Mouse (Mus musculus): Measurements from ENCODE around the gene Haus5.

DNA sequence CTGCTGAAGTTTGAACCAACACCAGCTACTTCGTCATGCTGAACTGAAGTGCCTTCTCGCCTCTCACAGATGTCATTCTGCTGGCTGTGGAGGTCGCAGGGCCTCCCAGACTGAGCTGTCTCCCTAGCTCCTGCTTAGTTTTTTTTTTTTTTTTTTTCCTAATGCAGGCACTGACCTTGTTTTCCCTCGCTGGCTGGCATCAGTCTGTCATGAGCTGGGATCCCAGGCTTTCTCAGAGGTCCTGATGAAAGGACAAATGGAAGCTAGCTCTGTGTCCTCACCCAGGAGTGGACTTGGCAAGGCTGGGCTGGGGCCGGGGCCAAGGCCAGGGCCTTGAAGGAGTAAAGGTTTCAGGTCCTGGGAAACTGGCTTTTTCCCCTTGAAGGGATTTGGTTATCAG lies 17.1 kb upstream of the Haus5 start:
- TF ChIP-seq CTCF (IDR thresholded peaks at IDR 0.05; ENCODE audit: low read depth, low read length) (no peak), POLR2A (IDR thresholded peaks at IDR 0.05; ENCODE audit: insufficient read depth, low read length) (no peak)

Data from ES-Bruce4 (cell line).